Mouse (Mus musculus) macrophage (primary cell): Measurements from ENCODE around the gene Grk1. TPM values are rescaled to one million over a fixed set of nuclear protein-coding genes. Genes with fewer than 3 reads are reported as not detected.

Experiments used
- polyA plus RNA-seq: library from polyadenylated mRNA; stranded (reverse); fragments of 250-400 nt; gene quantifications from 3 replicates; pipeline ENCODE4 v1.2.4, GENCODE M21; 2018; ENCODE audit warnings: inconsistent platforms

Grk1 gene
- polyA plus RNA-seq, 1 experiment from 2014 or later, result not detected

Other genes with a start within 250 kb of the Grk1 start
- 2,068 to 3,979 TPM (median 3,748 TPM) in 3 replicates for gene Lamp1, start 245.9 kb upstream of the Grk1 start, polyA plus RNA-seq
- 0.34 to 2.2 TPM in 2 of 3 replicates, not detected in the other for gene Grtp1, start 204.5 kb upstream of the Grk1 start, polyA plus RNA-seq
- gene Adprhl1, start 150.9 kb upstream of the Grk1 start, polyA plus RNA-seq, result 0.04 TPM in 1 of 3 replicates, not detected in the others
- 15.6 to 22.2 TPM (median 18.5 TPM) in 3 replicates for gene Dcun1d2, start 117.0 kb upstream of the Grk1 start, polyA plus RNA-seq
- 14.2 to 17.3 TPM (median 16.8 TPM) in 3 replicates for gene Tmco3, start 116.9 kb upstream of the Grk1 start, polyA plus RNA-seq
- gene Tfdp1, start 66.3 kb upstream of the Grk1 start, polyA plus RNA-seq, result 30.2 to 74.7 TPM (median 31.2 TPM) in 3 replicates
- not detected in 3 replicates for gene Atp4b, start 8.3 kb upstream of the Grk1 start, polyA plus RNA-seq
- not detected in 3 replicates for gene Tmem255b, start 30.1 kb downstream of the Grk1 start, polyA plus RNA-seq
- 596 to 877 TPM (median 653 TPM) in 3 replicates for gene Gas6, start 89.4 kb downstream of the Grk1 start, polyA plus RNA-seq
- gene 1700029H14Rik, start 157.4 kb downstream of the Grk1 start, polyA plus RNA-seq, result not detected in 3 replicates